Mouse (Mus musculus) bone marrow macrophage, adult 2 months (primary cell): ENCODE data around the gene Gm10217. TPM values are rescaled to one million over a fixed set of nuclear protein-coding genes. Genes with fewer than 3 reads are reported as not detected.

ENCODE experiments used
- H3K27ac ChIP-seq: 2 replicates; pipeline ENCODE4 v1.5.1; 2012; ENCODE audit warnings: low read depth, low read length; ENCODE audit not compliant: insufficient read depth
- H3K4me1 ChIP-seq: 2 replicates; pipeline ENCODE4 v1.6.1; 2012; ENCODE audit warnings: low read length; ENCODE audit not compliant: control insufficient read depth, insufficient read depth
- H3K4me3 ChIP-seq: 2 replicates; pipeline ENCODE4 v1.5.1; 2012; ENCODE audit warnings: mild to moderate bottlenecking, low read length, moderate library complexity; ENCODE audit not compliant: insufficient read depth
- CTCF ChIP-seq: IDR thresholded peaks from 2 replicates; pipeline ENCODE4 v1.5.1; 2012; ENCODE audit warnings: low read depth, mild to moderate bottlenecking, low read length, moderate library complexity
- POLR2A ChIP-seq: IDR thresholded peaks from 2 replicates; pipeline ENCODE4 v1.6.1; 2012; ENCODE audit warnings: mild to moderate bottlenecking, low read depth, low read length, borderline replicate concordance
- polyA plus RNA-seq: library from polyadenylated mRNA; stranded (reverse); fragments of >200 nt; gene quantifications from 2 replicates; pipeline ENCODE4 v1.2.4, GENCODE M21; 2012; ENCODE audit not compliant: missing spikeins, insufficient read depth, insufficient read length

Gm10217 gene
- polyA plus RNA-seq, 1 experiment, result not detected

- TF ChIP-seq POLR2A, result no peak
- no peak for TF ChIP-seq CTCF
- H3K4me3 ChIP-seq, result no peak overlapping the region
- H3K4me1 ChIP-seq, result no peaks in the 10 kb centered on the region
- H3K27ac ChIP-seq, result no peak overlapping the region
These were observed 35.1 kb downstream of the Gm10217 start for GRCm38 (mm10) chr8:9899199-9899598.

GRCm38 (mm10) chr8:9899673-9900072 is 35.6 kb downstream of the Gm10217 start:
- no peak overlapping the region for H3K27ac ChIP-seq
- no peak for TF ChIP-seq POLR2A
- no peak for TF ChIP-seq CTCF
- H3K4me3 ChIP-seq, result no peak overlapping the region
- H3K4me1 ChIP-seq, result no peaks in the 10 kb centered on the region

Other genes starting within 250 kb of the Gm10217 start
- gene Fam155a, start 93.1 kb upstream of the Gm10217 start, polyA plus RNA-seq, result not detected in 2 replicates
- 2.7 and 2.8 TPM in 2 replicates for gene Lig4, start 113.4 kb downstream of the Gm10217 start, polyA plus RNA-seq
- 9.3 and 10.9 TPM in 2 replicates for gene Abhd13, start 113.5 kb downstream of the Gm10217 start, polyA plus RNA-seq
- 3.3 and 5.8 TPM in 2 replicates for gene Tnfsf13b, start 142.2 kb downstream of the Gm10217 start, polyA plus RNA-seq